Comparison of ENCODE assay signal across 22 mouse cellular contexts in genomic region chr16:76775790-76776189, GRCm38 (mm10).
A peak's percentile ranks its signal among the peaks of the same experiment; 100 is the strongest.
DNase-seq lines count a peak whose midpoint lies in the region; ATAC-seq and TF ChIP-seq lines count a peak whose summit lies in the region.
"Had no signal": no experiment of that assay in that cellular context is flagged by ENCODE, and none has a peak within 500 bp of the region (broad histone marks: within the 10 kb centered on the region; RNA-seq: fewer than 3 reads in every experiment).

No protein-coding gene starts in this region.

- no peaks in the 10 kb centered on the region for H3K79me2 ChIP-seq in heart, adult 2 months (replicated peaks; ENCODE audit: control insufficient read depth, insufficient read depth, low read length)

- no peak; the same call in 1 of the 2 replicates for ATAC-seq in kidney, embryonic 15.5 days (replicated peaks; ENCODE audit: low FRiP score)
- ATAC-seq in midbrain, embryonic 16.5 days = no peak
- no peak for ATAC-seq in liver, embryonic 11.5 days (replicated peaks; ENCODE audit: low FRiP score)
- ATAC-seq: forebrain, embryonic 13.5 days; forebrain, postnatal 0 days; hindbrain, postnatal 0 days; Patski had no signal

- TF ChIP-seq CTCF in heart, adult 2 months (IDR thresholded peaks at IDR 0.05) = no peak

- H3K9ac ChIP-seq in heart, adult 2 months (ENCODE audit: low read depth, low read length) = no peak overlapping the region
- H3K9ac ChIP-seq in kidney, embryonic 15.5 days = no peak overlapping the region
- H3K9ac ChIP-seq in midbrain, embryonic 16.5 days (ENCODE audit: low read depth, low read length) = no peak overlapping the region
- no peak overlapping the region for H3K9ac ChIP-seq in liver, embryonic 11.5 days (ENCODE audit: low read depth, low read length)
- H3K9ac ChIP-seq: forebrain, embryonic 13.5 days; forebrain, postnatal 0 days; heart, embryonic 13.5 days; hindbrain, embryonic 13.5 days had no signal

- no peaks in the 10 kb centered on the region for H3K27me3 ChIP-seq in heart, adult 2 months (ENCODE audit: control insufficient read depth, insufficient read depth, low read length)
- no peaks in the 10 kb centered on the region for H3K27me3 ChIP-seq in kidney, embryonic 15.5 days
- H3K27me3 ChIP-seq in midbrain, embryonic 10.5 days (ENCODE audit: low read depth, poor library complexity, severe bottlenecking) = peaks cover 4% of the 10 kb centered on the region
- H3K27me3 ChIP-seq in midbrain, embryonic 16.5 days (ENCODE audit: control insufficient read depth, insufficient read depth, low read depth, low read length) = no peaks in the 10 kb centered on the region
- no peaks in the 10 kb centered on the region for H3K27me3 ChIP-seq in liver, embryonic 11.5 days (replicated peaks; ENCODE audit: control insufficient read depth, insufficient read depth, low read length)
- H3K27me3 ChIP-seq: CH12.LX; forebrain, embryonic 13.5 days; heart, embryonic 13.5 days; hindbrain, embryonic 13.5 days; Patski had no signal

- 63% methylated on average over 2 of the region's 2 CpGs for WGBS in heart, adult 2 months
- WGBS in kidney, embryonic 15.5 days = 61% methylated on average over 2 of the region's 2 CpGs
- 43% methylated on average over 2 of the region's 2 CpGs for WGBS in midbrain, embryonic 10.5 days
- WGBS in midbrain, embryonic 16.5 days = 21% methylated on average over 2 of the region's 2 CpGs
- 72% methylated on average over 2 of the region's 2 CpGs for WGBS in liver, embryonic 11.5 days

- DNase-seq in heart, adult 11 months = peak; percentile 53
- DNase-seq in heart, adult 2 months = no peak
- DNase-seq in kidney, adult 8-10 months = peak; percentile 23 to 36
- DNase-seq in midbrain, embryonic 10.5 days (ENCODE audit: low spot score) = peak; percentile 72
- DNase-seq in R1 (ENCODE audit: low read depth, low spot score) = peak; percentile 19
- no peak for DNase-seq in liver, embryonic 11.5 days (ENCODE audit: low spot score)
- DNase-seq: adrenal gland, adult 2 months; adrenal gland, postnatal 25 days; cerebellum, adult 18-20 months; cerebellum, adult 9-11 months; forebrain, postnatal 0 days; gastrocnemius, postnatal 14 days; heart, postnatal 36 days had no signal

- H3K4me2 ChIP-seq in kidney, embryonic 15.5 days = no peak overlapping the region
- no peak overlapping the region for H3K4me2 ChIP-seq in midbrain, embryonic 16.5 days (ENCODE audit: low read length)
- H3K4me2 ChIP-seq in liver, embryonic 11.5 days = no peak overlapping the region
- H3K4me2 ChIP-seq: forebrain, embryonic 13.5 days; heart, embryonic 13.5 days; hindbrain, embryonic 13.5 days had no signal

- intact Hi-C loops in heart, adult 2 months (cut with DNase I) = no loop called here

- TF ChIP-seq EP300 in heart, adult 2 months (IDR thresholded peaks at IDR 0.05; ENCODE audit: insufficient read depth, low read depth, low read length) = no peak

- no peak overlapping the region for H3K27ac ChIP-seq in heart, adult 2 months
- no peak overlapping the region for H3K27ac ChIP-seq in kidney, embryonic 15.5 days
- H3K27ac ChIP-seq in midbrain, embryonic 10.5 days (replicated peaks) = no peak overlapping the region
- no peak overlapping the region for H3K27ac ChIP-seq in midbrain, embryonic 16.5 days (ENCODE audit: low read length)
- no peak overlapping the region for H3K27ac ChIP-seq in liver, embryonic 11.5 days (ENCODE audit: low read depth, low read length)
- H3K27ac ChIP-seq: embryonic facial prominence, embryonic 10.5 days; forebrain, embryonic 13.5 days; heart, embryonic 13.5 days; hindbrain, embryonic 13.5 days; hindbrain, postnatal 0 days had no signal

- TF ChIP-seq POLR2A in heart, adult 2 months (IDR thresholded peaks at IDR 0.05; ENCODE audit: insufficient read depth, low read depth, low read length) = no peak

- no peaks in the 10 kb centered on the region for H3K4me1 ChIP-seq in heart, adult 2 months (ENCODE audit: control insufficient read depth, insufficient read depth, low read length)
- H3K4me1 ChIP-seq in kidney, embryonic 15.5 days = no peaks in the 10 kb centered on the region
- peaks cover 29% of the 10 kb centered on the region for H3K4me1 ChIP-seq in midbrain, embryonic 10.5 days
- peaks cover 4% of the 10 kb centered on the region; the same call in 1 of the 2 replicates for H3K4me1 ChIP-seq in midbrain, embryonic 16.5 days (ENCODE audit: control insufficient read depth, insufficient read depth, low read length)
- no peaks in the 10 kb centered on the region for H3K4me1 ChIP-seq in liver, embryonic 11.5 days (replicated peaks; ENCODE audit: control insufficient read depth, insufficient read depth, low read length)
- H3K4me1 ChIP-seq: embryonic facial prominence, embryonic 10.5 days; forebrain, embryonic 13.5 days; heart, embryonic 13.5 days; hindbrain, embryonic 13.5 days had no signal

- no peak overlapping the region for H3K4me3 ChIP-seq in heart, adult 2 months
- no peak overlapping the region for H3K4me3 ChIP-seq in kidney, embryonic 15.5 days (replicated peaks)
- no peak overlapping the region for H3K4me3 ChIP-seq in midbrain, embryonic 10.5 days
- H3K4me3 ChIP-seq in midbrain, embryonic 16.5 days (ENCODE audit: low read depth, low read length) = no peak overlapping the region
- no peak overlapping the region for H3K4me3 ChIP-seq in liver, embryonic 11.5 days (ENCODE audit: low read depth, low read length)
- H3K4me3 ChIP-seq: embryonic facial prominence, embryonic 10.5 days; forebrain, embryonic 13.5 days; heart, embryonic 13.5 days; hindbrain, embryonic 13.5 days had no signal

- H3K36me3 ChIP-seq in heart, adult 2 months (ENCODE audit: control insufficient read depth, insufficient read depth, low read length) = no peaks in the 10 kb centered on the region
- no peaks in the 10 kb centered on the region for H3K36me3 ChIP-seq in kidney, embryonic 15.5 days
- no peaks in the 10 kb centered on the region for H3K36me3 ChIP-seq in midbrain, embryonic 10.5 days
- H3K36me3 ChIP-seq in midbrain, embryonic 16.5 days (ENCODE audit: control insufficient read depth, insufficient read depth, low read length) = no peaks in the 10 kb centered on the region
- no peaks in the 10 kb centered on the region for H3K36me3 ChIP-seq in liver, embryonic 11.5 days (ENCODE audit: control insufficient read depth, insufficient read depth, low read length)
- H3K36me3 ChIP-seq: embryonic facial prominence, embryonic 10.5 days; heart, embryonic 13.5 days; hindbrain, embryonic 13.5 days had no signal

- H3K9me3 ChIP-seq in kidney, embryonic 15.5 days (replicated peaks) = no peaks in the 10 kb centered on the region
- H3K9me3 ChIP-seq in midbrain, embryonic 10.5 days (replicated peaks) = no peaks in the 10 kb centered on the region
- H3K9me3 ChIP-seq in midbrain, embryonic 16.5 days (replicated peaks; ENCODE audit: control insufficient read depth, low read length, poor library complexity, severe bottlenecking) = no peaks in the 10 kb centered on the region
- H3K9me3 ChIP-seq in liver, embryonic 11.5 days (ENCODE audit: control insufficient read depth, low read length) = no peaks in the 10 kb centered on the region
- H3K9me3 ChIP-seq: embryonic facial prominence, embryonic 10.5 days; forebrain, embryonic 13.5 days; heart, embryonic 13.5 days; hindbrain, embryonic 13.5 days had no signal

Comparison
In these comparisons a context has a peak if more than half of its experiments do, and no peak if none do; other contexts are left out.
1. DNase-seq: peak in heart, adult 11 months (single experiment), kidney, adult 8-10 months (2 of 2), midbrain, embryonic 10.5 days (single experiment) and R1 (single experiment); none in heart, adult 2 months (0 of 2) and liver, embryonic 11.5 days (single experiment).